Mouse (Mus musculus) NIH3T3 (cell line): ENCODE measurements around the gene Vmn2r117.
"Not testable (repeated sequence)": the region's sequence is repeated elsewhere in the genome, so short reads cannot be mapped to it uniquely, and the experiment has no call there.

Experiments used
- DNase-seq: peaks from one replicate; pipeline ENCODE4 v3.0.0-alpha.2; 2012; ENCODE audit warnings: low read depth

Gene Vmn2r117

DNA sequence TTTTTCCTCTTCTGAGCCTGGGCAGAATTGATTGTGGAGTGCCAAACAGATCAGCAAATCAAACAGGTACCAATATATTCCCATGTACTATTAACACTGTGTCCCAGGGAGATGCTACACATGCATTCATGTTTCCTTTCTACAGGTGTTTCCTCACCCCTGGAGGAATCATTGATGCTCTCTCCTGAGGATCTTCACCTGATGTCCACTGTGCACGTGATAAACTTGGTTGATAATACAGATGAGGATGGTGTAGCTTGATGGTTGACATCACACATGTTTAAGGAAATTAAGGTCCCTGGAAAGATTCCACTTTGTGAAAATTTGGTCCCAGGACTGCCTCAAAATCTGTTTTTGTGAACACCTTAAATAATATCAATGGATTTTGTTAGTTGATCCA, at the start of gene Vmn2r117:
Vmn2r117 (minus strand) TSS at position 101 of the 400 bp plus-strand sequence.
- not testable (repeated sequence) for DNase-seq

DNA sequence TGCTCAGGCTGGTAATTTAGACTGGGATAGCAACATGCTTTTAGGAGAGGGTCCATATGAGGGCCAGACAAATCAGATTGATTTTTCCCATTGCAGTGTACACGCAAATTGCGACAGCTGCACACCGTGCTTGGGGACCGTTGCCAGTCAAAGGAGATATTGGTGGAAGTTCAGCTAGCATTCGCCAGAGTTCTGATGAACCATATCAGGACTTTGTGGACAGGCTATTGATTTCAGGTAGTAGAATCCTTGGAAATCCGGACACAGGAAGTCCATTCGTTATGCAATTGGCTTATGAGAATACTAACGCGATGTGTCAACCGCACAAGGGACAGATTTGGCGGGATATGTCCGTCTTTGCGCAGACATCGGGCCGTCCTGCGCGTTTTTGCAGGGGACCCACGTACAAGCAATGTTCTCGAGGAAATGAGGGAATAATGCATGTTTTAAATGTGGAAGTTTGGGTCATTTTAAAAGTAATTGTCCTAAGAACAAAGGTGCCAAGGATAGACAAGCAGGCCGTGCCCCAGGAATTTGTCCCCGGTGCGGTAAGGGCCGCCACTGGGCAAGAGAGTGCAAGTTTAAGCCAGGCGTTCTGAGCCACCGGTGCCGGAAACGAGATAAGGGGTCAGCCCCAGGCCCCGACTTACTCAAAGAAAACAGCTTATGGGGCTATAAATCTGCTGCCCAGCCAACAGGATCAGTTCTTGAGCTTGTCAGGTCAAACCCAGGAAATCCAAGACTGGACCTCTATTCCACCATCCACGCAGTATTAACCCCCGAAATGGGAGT, 43.6 kb upstream of the Vmn2r117 start:
- DNase-seq: not testable (repeated sequence)

DNA sequence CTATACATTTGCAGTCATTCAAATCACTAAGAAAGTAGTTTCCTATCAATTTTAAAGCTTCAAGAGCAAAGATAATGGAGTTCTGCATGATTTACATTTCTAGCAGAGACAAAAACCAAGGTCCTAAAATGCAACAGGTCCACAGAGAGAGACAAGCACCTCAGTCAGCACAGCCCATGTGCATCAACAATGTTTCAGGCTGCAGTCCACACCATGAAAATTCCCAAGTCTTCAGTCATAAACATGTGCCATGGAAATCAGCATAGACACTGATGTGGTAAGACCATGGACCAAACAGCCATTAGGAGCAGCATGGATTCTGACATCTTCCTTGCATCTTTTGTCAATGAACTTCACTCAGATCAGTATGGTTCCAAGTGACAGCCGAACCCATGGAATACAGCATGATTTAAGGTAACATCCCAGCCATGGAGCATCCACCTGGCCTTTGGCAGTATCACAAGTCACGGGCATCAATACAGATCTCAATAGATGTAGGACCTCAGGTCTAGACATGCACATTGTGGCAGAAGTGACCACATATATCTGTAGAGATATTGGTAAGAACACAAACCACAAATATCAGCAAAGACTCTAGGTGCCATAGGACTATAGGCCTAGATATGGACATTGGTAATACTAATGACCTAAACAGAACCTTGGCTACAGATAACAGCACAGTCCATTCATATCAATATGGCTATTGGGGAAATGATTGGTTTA, 39.4 kb upstream of the Vmn2r117 start:
- no peak for DNase-seq

GRCm38 (mm10) chr17:23433150-23433679, 46.3 kb downstream of the Vmn2r117 start:
- no peak for DNase-seq
